Mouse (Mus musculus): ENCODE measurements at regions not wholly inside any gene's neighbourhood (a gene's known extent, or its start where the extent isn't known, plus 50 kb on each side); places are given as distances from the start of the nearest gene placed in this dataset.
A peak's percentile ranks its signal among the peaks of the same experiment; 100 is the strongest.

- Histone ChIP-seq H3K4me2 (ENCODE audit: low read depth, low read length) (no peak overlapping the region), H3K36me3 (replicated peaks; ENCODE audit: control insufficient read depth, insufficient read depth, low read depth, low read length) (no peaks in the 10 kb centered on the region)
These were observed 681.2 kb downstream of the Hdgfl1 start for GRCm38 (mm10) chr13:26088727-26089126.

DNA sequence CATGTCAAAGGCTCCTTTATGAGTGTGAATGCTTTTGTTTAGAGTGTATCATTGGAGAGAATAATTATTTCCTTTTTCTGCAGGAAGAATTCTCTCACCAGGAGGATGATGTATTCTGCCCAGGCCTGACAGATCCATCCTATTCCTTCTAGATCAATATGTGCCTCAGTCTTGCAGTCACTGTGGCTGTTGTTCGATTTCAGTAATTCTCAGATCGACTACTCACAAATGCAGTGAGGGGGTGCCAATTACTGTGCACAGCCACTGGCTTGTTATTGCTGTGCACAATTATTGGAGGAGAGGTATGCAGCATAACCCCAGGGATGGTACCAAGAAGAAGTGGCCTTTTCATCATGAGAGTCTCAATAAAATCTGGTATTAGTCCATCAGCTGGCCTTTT is 689.2 kb downstream of the Hdgfl1 start:
- DNase-seq (ENCODE audit: low spot score) (no peak), ATAC-seq (replicated peaks; ENCODE audit: insufficient number of reproducible peaks, low FRiP score, low TSS enrichment, low read depth) (no peak; the same call in 1 of the 2 replicates)
- Histone ChIP-seq H3K27ac (replicated peaks; ENCODE audit: low read depth, low read length) (peak overlapping the region; percentile 48), H3K4me1 (ENCODE audit: control insufficient read depth, insufficient read depth, low read length) (no peaks in the 10 kb centered on the region), H3K4me3 (ENCODE audit: low read depth, low read length) (no peak overlapping the region), H3K9ac (replicated peaks; ENCODE audit: low read length) (no peak overlapping the region), H3K9me3 (replicated peaks; ENCODE audit: control insufficient read depth, low read length) (no peaks in the 10 kb centered on the region), H3K4me2 (ENCODE audit: low read depth, low read length) (no peak overlapping the region), H3K36me3 (replicated peaks; ENCODE audit: control insufficient read depth, insufficient read depth, low read depth, low read length) (no peaks in the 10 kb centered on the region), H3K27me3 (ENCODE audit: control insufficient read depth, insufficient read depth, low read length) (no peaks in the 10 kb centered on the region)
- WGBS = 45% methylated on average over 2 of the region's 2 CpGs

More at GRCm38 (mm10) chr13:26088727-26089126, 681.2 kb downstream of the Hdgfl1 start:
- WGBS = 84% methylated on average over 3 of the region's 3 CpGs
- H3K9ac ChIP-seq (replicated peaks; ENCODE audit: low read length) = no peak overlapping the region
- no peak overlapping the region for H3K27ac ChIP-seq (replicated peaks; ENCODE audit: low read depth, low read length)
- no peaks in the 10 kb centered on the region for H3K4me1 ChIP-seq (ENCODE audit: control insufficient read depth, insufficient read depth, low read length)
- H3K27me3 ChIP-seq (ENCODE audit: control insufficient read depth, insufficient read depth, low read length) = no peaks in the 10 kb centered on the region
- H3K4me3 ChIP-seq (ENCODE audit: low read depth, low read length) = no peak overlapping the region
- ATAC-seq (replicated peaks; ENCODE audit: insufficient number of reproducible peaks, low FRiP score, low TSS enrichment, low read depth) = no peak
- H3K9me3 ChIP-seq (replicated peaks; ENCODE audit: control insufficient read depth, low read length) = no peaks in the 10 kb centered on the region
- no peak for DNase-seq (ENCODE audit: low spot score)

DNA sequence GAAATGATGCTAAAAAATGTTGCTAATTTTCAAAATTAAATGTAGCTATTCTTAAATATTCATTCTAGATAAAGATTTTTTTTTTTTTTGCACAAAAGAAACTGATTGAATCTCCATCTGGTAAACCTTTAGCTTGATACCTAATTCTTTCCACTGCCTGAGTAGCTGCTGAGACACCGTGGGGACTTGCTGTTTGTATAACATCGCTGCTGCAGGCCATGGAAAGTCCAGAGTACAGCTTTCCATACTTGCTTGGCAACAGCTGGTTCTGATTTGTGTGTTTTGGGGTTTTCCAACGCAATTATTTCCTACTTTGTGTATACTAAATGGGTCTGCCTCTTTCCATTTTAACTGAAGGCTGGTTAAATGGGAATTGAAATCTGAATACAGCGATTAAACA is 689.7 kb downstream of the Hdgfl1 start:
- DNase-seq (ENCODE audit: low spot score) (peak; percentile 91), ATAC-seq (replicated peaks; ENCODE audit: insufficient number of reproducible peaks, low FRiP score, low TSS enrichment, low read depth) (0 out of 2 replicates have a peak, but pooled peaks have one; percentile 62)
- H3K27ac ChIP-seq (replicated peaks; ENCODE audit: low read depth, low read length) = no peak overlapping the region
- no peaks in the 10 kb centered on the region for H3K27me3 ChIP-seq (ENCODE audit: control insufficient read depth, insufficient read depth, low read length)
- H3K9me3 ChIP-seq (replicated peaks; ENCODE audit: control insufficient read depth, low read length) = no peaks in the 10 kb centered on the region
- no peak overlapping the region for H3K9ac ChIP-seq (replicated peaks; ENCODE audit: low read length)
- H3K4me1 ChIP-seq (ENCODE audit: control insufficient read depth, insufficient read depth, low read length) = no peaks in the 10 kb centered on the region
- H3K4me3 ChIP-seq (ENCODE audit: low read depth, low read length) = no peak overlapping the region
- no peaks in the 10 kb centered on the region for H3K36me3 ChIP-seq (replicated peaks; ENCODE audit: control insufficient read depth, insufficient read depth, low read depth, low read length)
- WGBS = 29% methylated on average over 4 of the region's 4 CpGs
- no peak overlapping the region for H3K4me2 ChIP-seq (ENCODE audit: low read depth, low read length)

DNA sequence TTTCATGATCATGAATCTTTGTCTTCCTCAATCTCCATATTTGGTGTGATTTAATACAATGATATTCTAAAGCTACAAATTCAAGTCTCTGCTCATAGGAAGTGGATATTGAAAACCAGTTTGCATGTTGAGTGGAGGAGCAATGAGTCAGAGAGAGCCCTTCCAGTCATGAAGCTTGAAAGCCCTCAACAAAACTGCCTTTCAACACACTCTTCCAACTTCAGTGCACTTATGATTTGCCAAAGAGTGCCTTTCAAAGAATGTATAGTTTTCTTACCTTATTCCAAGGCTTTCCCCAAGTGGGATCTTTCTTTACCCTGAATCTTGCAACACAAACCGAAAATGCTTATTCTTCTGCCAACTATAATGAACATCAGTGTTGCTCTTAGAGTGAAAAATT is 690.6 kb downstream of the Hdgfl1 start:
- Histone ChIP-seq H3K4me3 (ENCODE audit: low read depth, low read length) (no peak overlapping the region), H3K27me3 (ENCODE audit: control insufficient read depth, insufficient read depth, low read length) (no peaks in the 10 kb centered on the region), H3K9me3 (replicated peaks; ENCODE audit: control insufficient read depth, low read length) (no peaks in the 10 kb centered on the region), H3K9ac (replicated peaks; ENCODE audit: low read length) (no peak overlapping the region), H3K4me2 (ENCODE audit: low read depth, low read length) (no peak overlapping the region), H3K27ac (replicated peaks; ENCODE audit: low read depth, low read length) (no peak overlapping the region), H3K4me1 (ENCODE audit: control insufficient read depth, insufficient read depth, low read length) (no peaks in the 10 kb centered on the region), H3K36me3 (replicated peaks; ENCODE audit: control insufficient read depth, insufficient read depth, low read depth, low read length) (no peaks in the 10 kb centered on the region)
- no peak for DNase-seq (ENCODE audit: low spot score)
- WGBS = 66% methylated on average over 1 of the region's 1 CpGs
- ATAC-seq (replicated peaks; ENCODE audit: insufficient number of reproducible peaks, low FRiP score, low TSS enrichment, low read depth) = no peak

DNA sequence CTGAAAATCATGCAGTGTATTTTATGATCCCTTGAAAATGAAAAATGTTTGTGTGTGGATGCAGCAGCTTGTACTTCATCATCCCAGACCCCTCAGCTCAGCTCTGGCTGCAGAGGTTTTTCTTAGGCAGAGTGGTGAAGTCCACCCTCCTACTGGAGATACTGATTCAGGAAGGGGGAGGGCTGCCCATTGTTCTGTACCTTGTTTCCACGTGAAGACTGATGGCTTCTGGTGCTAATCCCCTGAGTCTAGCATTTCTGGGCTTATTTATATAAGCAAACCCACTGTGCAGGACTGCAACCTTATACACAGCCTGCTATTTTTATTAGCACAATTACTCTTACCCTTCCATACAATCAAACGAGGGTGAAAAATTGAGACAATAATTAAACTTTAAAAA is 708.6 kb downstream of the Hdgfl1 start:
- WGBS = 23% methylated on average over 2 of the region's 2 CpGs
- no peaks in the 10 kb centered on the region for H3K27me3 ChIP-seq (ENCODE audit: control insufficient read depth, insufficient read depth, low read length)

GRCm38 (mm10) chr13:26037699-26038098 is 732.3 kb downstream of the Hdgfl1 start:
- no peak overlapping the region for H3K9ac ChIP-seq (replicated peaks; ENCODE audit: low read length)

More for the DNA sequence above, 708.6 kb downstream of the Hdgfl1 start:
- H3K27ac ChIP-seq (replicated peaks; ENCODE audit: low read depth, low read length) = no peak overlapping the region
- no peak for DNase-seq (ENCODE audit: low spot score)
- H3K4me1 ChIP-seq (ENCODE audit: control insufficient read depth, insufficient read depth, low read length) = no peaks in the 10 kb centered on the region
- no peak; the same call in 1 of the 2 replicates for ATAC-seq (replicated peaks; ENCODE audit: insufficient number of reproducible peaks, low FRiP score, low TSS enrichment, low read depth)
- no peak overlapping the region for H3K9ac ChIP-seq (replicated peaks; ENCODE audit: low read length)
- H3K36me3 ChIP-seq (replicated peaks; ENCODE audit: control insufficient read depth, insufficient read depth, low read depth, low read length) = no peaks in the 10 kb centered on the region
- H3K9me3 ChIP-seq (replicated peaks; ENCODE audit: control insufficient read depth, low read length) = no peaks in the 10 kb centered on the region
- H3K4me3 ChIP-seq (ENCODE audit: low read depth, low read length) = no peak overlapping the region
- no peak overlapping the region for H3K4me2 ChIP-seq (ENCODE audit: low read depth, low read length)

DNA sequence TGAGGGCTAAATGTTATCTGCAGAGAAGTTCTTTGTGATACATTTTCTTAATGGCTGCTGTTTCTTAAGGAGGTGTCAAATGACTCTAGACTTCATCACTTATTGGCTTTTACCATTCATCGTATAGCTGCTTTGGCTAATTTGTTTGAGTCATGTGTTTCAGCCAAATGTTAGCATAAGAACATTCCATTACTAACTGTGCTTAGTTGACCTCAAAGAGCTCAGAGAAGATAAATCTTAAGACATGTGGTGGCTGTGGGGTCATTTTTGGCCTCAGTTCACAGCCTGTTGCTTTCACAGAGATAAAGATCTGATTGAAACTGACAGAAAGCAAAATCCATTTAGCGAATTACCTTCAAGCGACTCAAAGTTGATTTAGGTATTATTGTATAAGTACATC is 743.6 kb downstream of the Hdgfl1 start:
- ATAC-seq (replicated peaks; ENCODE audit: insufficient number of reproducible peaks, low FRiP score, low TSS enrichment, low read depth) (no peak), DNase-seq (ENCODE audit: low spot score) (peak; percentile 9)
- Histone ChIP-seq H3K4me3 (ENCODE audit: low read depth, low read length) (no peak overlapping the region), H3K27ac (replicated peaks; ENCODE audit: low read depth, low read length) (no peak overlapping the region), H3K27me3 (ENCODE audit: control insufficient read depth, insufficient read depth, low read length) (no peaks in the 10 kb centered on the region), H3K4me1 (ENCODE audit: control insufficient read depth, insufficient read depth, low read length) (no peaks in the 10 kb centered on the region), H3K36me3 (replicated peaks; ENCODE audit: control insufficient read depth, insufficient read depth, low read depth, low read length) (no peaks in the 10 kb centered on the region), H3K9me3 (replicated peaks; ENCODE audit: control insufficient read depth, low read length) (no peaks in the 10 kb centered on the region), H3K4me2 (ENCODE audit: low read depth, low read length) (no peak overlapping the region), H3K9ac (replicated peaks; ENCODE audit: low read length) (no peak overlapping the region)
- WGBS = 62% methylated on average over 3 of the region's 3 CpGs

More at GRCm38 (mm10) chr13:26037699-26038098, 732.3 kb downstream of the Hdgfl1 start:
- ATAC-seq (replicated peaks; ENCODE audit: insufficient number of reproducible peaks, low FRiP score, low TSS enrichment, low read depth) = no peak
- H3K9me3 ChIP-seq (replicated peaks; ENCODE audit: control insufficient read depth, low read length) = no peaks in the 10 kb centered on the region
- no peaks in the 10 kb centered on the region for H3K27me3 ChIP-seq (ENCODE audit: control insufficient read depth, insufficient read depth, low read length)
- no peaks in the 10 kb centered on the region for H3K36me3 ChIP-seq (replicated peaks; ENCODE audit: control insufficient read depth, insufficient read depth, low read depth, low read length)
- no peak overlapping the region for H3K4me3 ChIP-seq (ENCODE audit: low read depth, low read length)
- DNase-seq (ENCODE audit: low spot score) = no peak
- no peak overlapping the region for H3K4me2 ChIP-seq (ENCODE audit: low read depth, low read length)
- no peaks in the 10 kb centered on the region for H3K4me1 ChIP-seq (ENCODE audit: control insufficient read depth, insufficient read depth, low read length)
- no peak overlapping the region for H3K27ac ChIP-seq (replicated peaks; ENCODE audit: low read depth, low read length)

DNA sequence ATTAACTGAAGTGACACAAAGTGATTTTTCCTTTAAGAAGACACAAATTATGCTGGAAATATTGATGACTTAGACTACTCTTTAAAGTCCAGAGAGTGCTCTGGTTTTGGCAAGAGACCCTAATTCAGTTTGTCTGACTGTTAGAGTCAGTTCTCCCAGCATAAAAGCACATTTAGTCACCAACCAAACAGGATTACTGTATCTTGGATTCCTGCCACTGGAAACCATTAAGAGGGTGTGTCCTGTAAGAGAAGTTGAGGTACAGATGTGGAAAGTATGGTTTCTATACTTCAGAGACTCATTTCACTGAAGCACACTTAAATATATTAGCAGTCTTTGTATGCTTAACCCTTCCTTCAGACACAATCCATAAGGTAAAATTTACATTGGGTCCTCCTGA is 745.3 kb downstream of the Hdgfl1 start:
- H3K4me3 ChIP-seq (ENCODE audit: low read depth, low read length) = no peak overlapping the region
- DNase-seq (ENCODE audit: low spot score) = no peak
- no peaks in the 10 kb centered on the region for H3K4me1 ChIP-seq (ENCODE audit: control insufficient read depth, insufficient read depth, low read length)
- H3K9ac ChIP-seq (replicated peaks; ENCODE audit: low read length) = no peak overlapping the region
- no peak overlapping the region for H3K27ac ChIP-seq (replicated peaks; ENCODE audit: low read depth, low read length)
- no peaks in the 10 kb centered on the region for H3K36me3 ChIP-seq (replicated peaks; ENCODE audit: control insufficient read depth, insufficient read depth, low read depth, low read length)
- no peaks in the 10 kb centered on the region for H3K27me3 ChIP-seq (ENCODE audit: control insufficient read depth, insufficient read depth, low read length)
- ATAC-seq (replicated peaks; ENCODE audit: insufficient number of reproducible peaks, low FRiP score, low TSS enrichment, low read depth) = no peak
- H3K4me2 ChIP-seq (ENCODE audit: low read depth, low read length) = no peak overlapping the region
- H3K9me3 ChIP-seq (replicated peaks; ENCODE audit: control insufficient read depth, low read length) = no peaks in the 10 kb centered on the region

Measured in embryonic facial prominence, embryonic 11.5 days (tissue).